8 mouse cellular contexts compared by ENCODE assay signal in the genomic region with DNA sequence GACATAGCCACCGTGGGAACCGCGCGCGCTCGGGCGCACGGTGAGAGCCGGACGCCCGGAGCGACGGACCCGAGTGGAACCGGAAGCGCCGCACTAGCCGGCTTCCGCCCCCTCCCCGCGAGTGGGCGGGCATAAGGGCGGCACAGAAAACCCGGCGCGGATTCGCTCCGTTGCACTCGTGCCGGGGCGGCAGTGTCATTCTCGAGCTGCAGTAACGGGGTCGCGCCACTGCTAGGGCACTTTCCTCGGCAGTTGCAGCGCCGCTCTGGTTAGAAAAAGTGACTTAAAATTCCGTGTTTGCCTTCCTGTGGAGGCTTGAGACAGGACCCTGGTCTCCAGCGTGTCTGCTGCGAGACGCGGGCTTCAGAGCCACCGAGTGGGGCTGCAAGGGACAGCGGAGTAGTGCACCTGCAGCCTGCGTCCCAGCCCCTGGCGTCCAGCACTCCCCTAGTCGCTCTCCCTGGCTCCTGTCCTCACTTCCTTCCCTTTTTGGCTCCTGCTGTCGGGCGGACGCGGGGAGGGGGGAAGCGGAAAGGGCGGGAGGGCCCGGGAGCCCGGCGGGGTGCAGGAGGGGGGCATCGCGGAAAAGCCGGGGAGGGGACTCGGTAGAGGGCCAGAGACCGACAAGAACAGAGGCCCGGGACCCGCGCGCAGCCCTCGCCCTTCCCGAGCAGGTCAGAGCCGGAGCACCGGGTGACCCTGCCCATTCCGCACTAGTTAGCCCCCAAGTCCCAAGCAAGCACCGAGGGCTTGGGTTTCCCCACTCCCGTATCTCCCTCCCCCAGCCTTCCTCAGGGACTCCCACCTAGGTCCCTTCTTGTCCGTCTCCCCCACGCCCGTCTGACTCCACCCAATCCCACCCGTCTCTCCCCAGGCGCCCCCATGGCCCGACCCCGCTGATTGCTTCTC. TPM values are rescaled to one million over a fixed set of nuclear protein-coding genes. Genes with fewer than 3 reads are reported as not detected.
DNase-seq lines count a peak whose midpoint lies in the region; ATAC-seq lines count a peak whose summit lies in the region.

A gene (plus strand): TSS at position 173 of the 909 bp plus-strand sequence.

- under 1% methylated on average over 76 of the region's 80 CpGs for WGBS in embryonic facial prominence, embryonic 11.5 days
- under 1% methylated on average over 80 of the region's 80 CpGs for WGBS in limb, embryonic 10.5 days
- WGBS in midbrain, embryonic 12.5 days, result under 1% methylated on average over 78 of the region's 80 CpGs

- peak; percentile 61 for ATAC-seq in embryonic facial prominence, embryonic 11.5 days (replicated peaks; ENCODE audit: insufficient number of reproducible peaks, low FRiP score, low TSS enrichment, low read depth)
- peak; percentile 81 for ATAC-seq in midbrain, embryonic 12.5 days (ENCODE audit: low FRiP score, low read depth)

- H3K27me3 ChIP-seq in embryonic facial prominence, embryonic 11.5 days (ENCODE audit: control insufficient read depth, insufficient read depth, low read length), result no peaks in the 10 kb centered on the region; the same call in 1 of the 2 replicates
- H3K27me3 ChIP-seq in limb, embryonic 10.5 days (ENCODE audit: low read depth, poor library complexity, severe bottlenecking), result peaks cover 5% of the 10 kb centered on the region; the same call in 1 of the 2 replicates
- H3K27me3 ChIP-seq in midbrain, embryonic 12.5 days, result no peaks in the 10 kb centered on the region

- H3K4me3 ChIP-seq in embryonic facial prominence, embryonic 11.5 days (ENCODE audit: low read depth, low read length), result peak within 1 kb of the TSS; percentile 86
- H3K4me3 ChIP-seq in limb, embryonic 10.5 days, result peak within 1 kb of the TSS; percentile 77
- peak within 1 kb of the TSS; percentile 81 for H3K4me3 ChIP-seq in midbrain, embryonic 12.5 days

- peak; percentile 92 for DNase-seq in 3134 (ENCODE audit: extremely low read depth, insufficient read length, low spot score)
- peak; percentile 96 for DNase-seq in adrenal gland, postnatal 25 days
- peak; percentile 96 for DNase-seq in embryonic facial prominence, embryonic 11.5 days (ENCODE audit: low spot score)
- peak; percentile 99 for DNase-seq in heart, adult 11 months
- peak; percentile 84 for DNase-seq in kidney, adult 11 months
- DNase-seq in limb, embryonic 10.5 days (ENCODE audit: low spot score), result peak; percentile 98
- peak; percentile 82 for DNase-seq in skeletal muscle tissue, adult 2 months (ENCODE audit: low read depth, low spot score)

- no peaks in the 10 kb centered on the region; the same call in 1 of the 2 replicates for H3K4me1 ChIP-seq in embryonic facial prominence, embryonic 11.5 days (ENCODE audit: control insufficient read depth, insufficient read depth, low read length)
- peaks cover 34% of the 10 kb centered on the region for H3K4me1 ChIP-seq in limb, embryonic 10.5 days
- H3K4me1 ChIP-seq in midbrain, embryonic 12.5 days, result peaks cover 23% of the 10 kb centered on the region

- no peaks in the 10 kb centered on the region for H3K36me3 ChIP-seq in embryonic facial prominence, embryonic 11.5 days (replicated peaks; ENCODE audit: control insufficient read depth, insufficient read depth, low read depth, low read length)
- H3K36me3 ChIP-seq in limb, embryonic 10.5 days, result peaks cover 44% of the 10 kb centered on the region
- H3K36me3 ChIP-seq in midbrain, embryonic 12.5 days, result peaks cover 35% of the 10 kb centered on the region

- peak within 1 kb of the TSS; percentile 98 for H3K4me2 ChIP-seq in embryonic facial prominence, embryonic 11.5 days (ENCODE audit: low read depth, low read length)
- H3K4me2 ChIP-seq in midbrain, embryonic 12.5 days (replicated peaks), result peak within 1 kb of the TSS; percentile 97

- H3K9me3 ChIP-seq in embryonic facial prominence, embryonic 11.5 days (replicated peaks; ENCODE audit: control insufficient read depth, low read length), result no peaks in the 10 kb centered on the region
- no peaks in the 10 kb centered on the region for H3K9me3 ChIP-seq in limb, embryonic 10.5 days (replicated peaks)
- no peaks in the 10 kb centered on the region for H3K9me3 ChIP-seq in midbrain, embryonic 12.5 days

- peak within 1 kb of the TSS; percentile 88 for H3K9ac ChIP-seq in embryonic facial prominence, embryonic 11.5 days (replicated peaks; ENCODE audit: low read length)
- H3K9ac ChIP-seq in midbrain, embryonic 12.5 days (replicated peaks), result peak within 1 kb of the TSS; percentile 90

- H3K27ac ChIP-seq in embryonic facial prominence, embryonic 11.5 days (replicated peaks; ENCODE audit: low read depth, low read length), result peak within 1 kb of the TSS; percentile 93
- peak within 1 kb of the TSS; percentile 91 for H3K27ac ChIP-seq in limb, embryonic 10.5 days
- H3K27ac ChIP-seq in midbrain, embryonic 12.5 days (replicated peaks), result peak within 1 kb of the TSS; percentile 88

RNA-seq across cellular contexts. Expression of the gene that starts here (rescaled TPM):
- 68.9 and 72.7 TPM in 2 replicates for total RNA-seq in adrenal gland, postnatal 25 days (2021)
- polyA plus RNA-seq in embryonic facial prominence, embryonic 11.5 days (2014; fragmentation: Nextera tagmentation; extraction: Ambion mirVana), result 26.0 and 26.3 TPM in 2 replicates
- polyA plus RNA-seq in limb, embryonic 10.5 days (2016; fragmentation: Nextera tagmentation; extraction: Ambion mirVana), result 43.2 and 43.9 TPM in 2 replicates
- polyA plus RNA-seq in midbrain, embryonic 12.5 days (2016; fragmentation: Nextera tagmentation; extraction: Ambion mirVana), result 69.9 and 74.3 TPM in 2 replicates

Comparison
In these comparisons a context has a peak if more than half of its experiments do, and no peak if none do; other contexts are left out.
1. Peak in every context shown above with its lines: DNase-seq, ATAC-seq, H3K4me3 ChIP-seq and H3K27ac ChIP-seq.